Mouse (Mus musculus) MEL-GATA-1-ER (cell line): Measurements from ENCODE around the gene Prpf8.
"Not testable (repeated sequence)": the region's sequence is repeated elsewhere in the genome, so short reads cannot be mapped to it uniquely, and the experiment has no call there.

Source experiments
- DNase-seq: peaks from one replicate; pipeline ENCODE4 v3.0.0-alpha.2; 2012; ENCODE audit warnings: low read depth; ENCODE audit errors: extremely low read depth

Gene Prpf8

DNA sequence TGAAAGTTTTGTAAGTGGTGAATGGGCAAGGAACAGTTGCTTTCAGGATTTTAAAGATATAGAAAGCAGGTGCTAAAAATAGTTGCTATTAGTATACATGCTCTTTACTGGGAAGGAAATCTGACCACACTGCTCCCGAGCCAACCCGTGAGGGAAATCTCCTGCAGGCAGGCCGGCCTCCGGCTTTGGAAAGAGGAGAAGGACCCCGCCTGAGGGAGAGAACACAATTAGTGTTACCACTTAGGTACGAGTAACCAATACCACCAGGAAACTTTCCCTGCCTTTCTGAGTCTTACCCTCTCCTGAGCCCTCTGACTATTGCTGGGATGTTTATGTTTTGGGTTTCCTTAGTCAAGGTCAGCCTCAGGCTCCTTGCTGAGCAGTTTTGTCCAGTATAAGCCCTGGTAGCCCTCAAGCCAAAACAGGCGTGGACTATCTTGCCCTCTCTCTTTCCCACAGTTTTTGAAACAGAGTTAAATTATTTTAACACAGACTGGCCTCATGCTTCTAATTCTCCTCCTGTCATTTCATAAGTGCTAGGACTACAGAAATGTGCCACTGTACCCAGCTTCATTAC lies 66.4 kb downstream of the Prpf8 start:
- no peak for DNase-seq

DNA sequence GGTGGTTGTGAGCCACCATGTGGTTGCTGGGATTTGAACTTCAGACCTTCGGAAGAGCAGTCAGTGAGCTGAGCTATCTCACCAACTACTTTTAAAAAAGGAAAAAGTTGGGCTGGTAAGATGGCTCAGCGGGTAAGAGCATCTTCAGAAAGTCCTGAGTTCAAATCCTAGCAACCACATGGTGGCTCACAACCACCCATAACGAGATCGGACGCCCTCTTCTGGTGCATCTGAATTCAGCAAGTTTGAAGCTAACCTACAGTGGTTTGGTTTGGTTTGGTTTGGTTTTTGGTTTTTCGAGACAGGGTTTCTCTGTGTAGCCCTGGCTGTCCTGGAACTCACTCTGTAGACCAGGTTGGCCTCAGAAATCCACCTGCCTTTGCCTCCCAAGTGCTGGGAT lies 69.4 kb downstream of the Prpf8 start:
- DNase-seq: not testable (repeated sequence)

DNA sequence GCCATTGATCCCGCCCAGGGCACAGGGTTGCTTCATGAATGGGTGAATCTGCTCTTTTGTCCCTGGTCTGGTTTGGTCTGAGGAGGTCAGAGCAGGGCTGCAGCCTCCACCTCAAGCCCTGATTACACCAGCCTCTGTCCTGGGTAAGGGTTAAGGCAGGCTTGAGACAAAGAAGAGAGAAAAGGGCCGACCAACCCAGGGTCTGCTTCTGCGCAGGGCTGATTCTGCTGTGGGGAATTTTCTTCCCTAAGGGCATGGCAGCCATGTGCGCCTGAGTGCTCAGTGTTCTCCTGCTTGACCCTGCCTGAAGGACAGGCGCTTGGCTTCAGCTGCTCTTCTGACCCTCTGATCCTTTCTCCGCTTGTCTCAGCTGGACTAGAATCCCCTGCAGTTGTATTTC lies 70.5 kb downstream of the Prpf8 start:
- DNase-seq: no peak

DNA sequence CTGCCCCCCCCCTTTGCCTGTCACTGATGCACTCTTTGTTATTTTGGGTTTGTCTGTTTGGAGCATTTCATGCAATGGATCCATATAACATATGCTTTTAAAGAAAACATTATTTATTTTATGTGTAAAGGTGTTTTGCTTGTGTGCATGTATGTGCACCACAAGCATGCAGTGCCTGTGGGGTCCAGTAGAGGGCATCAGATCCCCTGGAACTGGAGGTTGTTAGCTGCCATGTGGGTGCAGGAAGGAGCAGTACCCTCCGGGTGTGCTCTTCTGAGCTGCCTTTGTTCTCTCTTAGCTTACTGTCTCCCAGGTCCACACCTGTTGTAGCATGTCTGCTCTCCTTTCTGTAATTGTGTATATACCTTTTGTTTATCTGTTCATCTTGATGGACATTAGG lies 71.5 kb downstream of the Prpf8 start:
- no peak for DNase-seq
